Mouse (Mus musculus) adrenal gland, postnatal 36 days (tissue): ENCODE data around the gene Ccm2l. TPM values are rescaled to one million over a fixed set of nuclear protein-coding genes. Genes with fewer than 3 reads are reported as not detected.
A peak's percentile ranks its signal among the peaks of the same experiment; 100 is the strongest.

ENCODE experiments used
- DNase-seq, 2 experiments: peaks; one replicate each; pipeline ENCODE4 v3.0.0; 2021; ENCODE audit warnings: mixed read lengths in 1 of 2
- long read RNA-seq, 2 experiments: library from polyadenylated mRNA; stranded (forward); transcript quantifications; one replicate each; pipeline ENCODE4 v2.0.0; 2021; ENCODE audit warnings: borderline sequencing depth in 2 of 2
- total RNA-seq, 2 experiments: library from RNA; stranded (reverse); gene quantifications; 2 replicates each; pipeline ENCODE4 v1.2.3; 2021

Gene Ccm2l
- 10 to 100 TPM; 10.2 to 11.0 TPM for total RNA-seq
- long read RNA-seq, experiment 1, partial matches to known transcripts = 2 of 19 reads
- long read RNA-seq, experiment 1, other reads (novel, unspliced or antisense) = 16 of 19 reads
- long read RNA-seq, experiment 2, partial matches to known transcripts = 1 of 10 reads
- long read RNA-seq, experiment 2, other reads (novel, unspliced or antisense) = 9 of 10 reads

- peak; percentile 41 to 73 for DNase-seq
Measured at GRCm38 (mm10) chr2:153065747-153066508, at the start of gene Ccm2l. TSS of gene Ccm2l (plus strand) at chr2:153065955.

DNA sequence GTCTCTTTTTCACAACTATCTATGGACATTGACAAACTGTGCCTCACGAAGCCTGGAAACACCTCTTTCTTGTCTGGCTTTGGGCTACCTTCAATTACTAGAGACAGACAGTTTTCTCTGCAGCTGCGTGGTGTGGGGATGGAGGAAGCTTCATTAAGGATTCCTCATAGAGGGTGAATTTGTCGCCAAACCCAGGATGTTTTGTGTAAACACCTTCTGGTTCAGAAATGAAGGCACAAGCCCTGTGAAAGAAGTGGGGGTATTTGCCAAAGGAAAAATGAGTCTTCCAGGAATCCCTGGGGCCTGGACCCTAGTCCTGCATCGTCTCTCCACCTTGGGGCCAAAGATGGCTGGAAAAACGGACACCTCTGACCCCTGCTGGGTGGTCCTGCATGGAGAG, 49.0 kb upstream of the Ccm2l start:
- DNase-seq = no peak

DNA sequence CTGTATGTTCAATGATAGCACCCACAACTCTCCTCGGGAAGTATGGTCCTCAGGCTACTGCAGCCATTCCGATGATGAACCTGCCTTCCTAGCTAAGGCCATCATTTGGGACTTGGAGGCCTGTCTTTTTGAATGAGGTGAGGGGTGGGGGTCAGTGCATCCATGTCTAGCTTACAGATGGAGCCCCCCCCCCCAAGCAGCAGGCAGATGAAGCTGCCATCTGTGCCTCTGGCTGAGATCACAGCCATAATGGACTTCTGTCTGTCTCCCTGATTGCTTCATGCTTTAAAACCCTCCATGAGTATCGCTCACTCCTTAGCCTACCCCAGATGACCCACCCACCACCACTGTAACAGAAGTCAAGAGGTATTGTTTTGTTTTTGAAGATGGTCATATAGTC, 46.4 kb upstream of the Ccm2l start:
- no peak for DNase-seq

DNA sequence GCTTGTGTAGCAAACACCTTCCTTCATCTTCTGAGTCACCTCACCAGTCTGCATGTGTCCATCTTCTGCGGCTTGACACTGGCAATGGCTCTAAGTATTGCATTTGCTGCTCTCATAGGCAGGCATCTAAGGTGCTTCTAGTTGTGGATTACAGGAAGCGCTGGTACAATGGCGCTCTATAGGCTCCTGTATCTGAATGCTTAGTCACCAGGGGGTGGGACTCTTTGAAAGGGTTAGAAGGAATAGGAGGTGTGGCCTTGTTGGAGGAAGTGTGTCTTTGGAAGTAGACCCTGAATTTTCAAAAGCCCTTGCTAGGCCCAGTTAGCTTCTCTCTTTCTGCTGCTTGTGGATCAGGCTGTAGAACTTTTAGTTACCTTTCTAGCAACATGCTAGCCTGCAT, 44.6 kb upstream of the Ccm2l start:
- DNase-seq = no peak

GRCm38 (mm10) chr2:153022855-153023254, 42.9 kb upstream of the Ccm2l start:
- DNase-seq = no peak

GRCm38 (mm10) chr2:153026052-153026451, 39.7 kb upstream of the Ccm2l start:
- no peak for DNase-seq

DNA sequence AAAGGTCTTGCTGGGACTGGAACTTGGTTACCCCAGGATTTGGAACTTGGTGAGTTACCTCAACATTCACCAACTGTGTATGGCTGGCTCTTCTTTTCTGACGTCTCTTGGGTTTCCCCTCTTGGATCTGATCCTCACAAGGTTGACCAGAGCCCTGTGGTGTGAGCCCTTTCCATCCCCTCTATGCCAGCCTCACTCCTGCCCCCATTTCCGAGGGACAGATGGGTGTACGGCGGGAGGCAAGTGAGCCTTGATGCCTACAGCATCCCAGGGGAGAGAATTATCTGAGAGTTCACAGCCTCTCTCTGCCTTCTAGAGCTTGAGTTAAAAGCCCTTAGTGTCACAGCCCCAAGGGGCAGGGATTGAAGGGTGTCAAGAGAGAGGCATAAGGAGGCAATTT, 38.3 kb upstream of the Ccm2l start:
- DNase-seq = no peak

DNA sequence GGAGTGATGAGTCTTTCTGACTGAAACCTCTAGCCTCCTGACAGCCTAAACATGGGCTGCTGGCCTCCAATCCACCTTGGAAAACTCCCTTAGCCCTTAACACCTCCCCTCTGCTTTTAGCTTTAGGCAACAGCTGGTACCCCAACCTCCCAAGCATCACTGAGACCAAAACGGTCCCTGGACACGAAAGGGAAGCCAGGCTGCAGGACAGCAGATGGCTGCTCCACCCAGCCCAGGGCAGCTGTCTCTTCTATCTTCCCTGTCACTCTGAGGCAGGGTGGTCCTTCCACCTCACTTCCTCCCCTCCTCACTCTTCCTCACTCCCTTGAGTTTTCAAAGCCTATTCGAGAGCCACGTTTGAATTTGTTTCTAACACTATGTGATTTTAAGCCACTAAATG, 35.3 kb upstream of the Ccm2l start:
- no peak for DNase-seq

DNA sequence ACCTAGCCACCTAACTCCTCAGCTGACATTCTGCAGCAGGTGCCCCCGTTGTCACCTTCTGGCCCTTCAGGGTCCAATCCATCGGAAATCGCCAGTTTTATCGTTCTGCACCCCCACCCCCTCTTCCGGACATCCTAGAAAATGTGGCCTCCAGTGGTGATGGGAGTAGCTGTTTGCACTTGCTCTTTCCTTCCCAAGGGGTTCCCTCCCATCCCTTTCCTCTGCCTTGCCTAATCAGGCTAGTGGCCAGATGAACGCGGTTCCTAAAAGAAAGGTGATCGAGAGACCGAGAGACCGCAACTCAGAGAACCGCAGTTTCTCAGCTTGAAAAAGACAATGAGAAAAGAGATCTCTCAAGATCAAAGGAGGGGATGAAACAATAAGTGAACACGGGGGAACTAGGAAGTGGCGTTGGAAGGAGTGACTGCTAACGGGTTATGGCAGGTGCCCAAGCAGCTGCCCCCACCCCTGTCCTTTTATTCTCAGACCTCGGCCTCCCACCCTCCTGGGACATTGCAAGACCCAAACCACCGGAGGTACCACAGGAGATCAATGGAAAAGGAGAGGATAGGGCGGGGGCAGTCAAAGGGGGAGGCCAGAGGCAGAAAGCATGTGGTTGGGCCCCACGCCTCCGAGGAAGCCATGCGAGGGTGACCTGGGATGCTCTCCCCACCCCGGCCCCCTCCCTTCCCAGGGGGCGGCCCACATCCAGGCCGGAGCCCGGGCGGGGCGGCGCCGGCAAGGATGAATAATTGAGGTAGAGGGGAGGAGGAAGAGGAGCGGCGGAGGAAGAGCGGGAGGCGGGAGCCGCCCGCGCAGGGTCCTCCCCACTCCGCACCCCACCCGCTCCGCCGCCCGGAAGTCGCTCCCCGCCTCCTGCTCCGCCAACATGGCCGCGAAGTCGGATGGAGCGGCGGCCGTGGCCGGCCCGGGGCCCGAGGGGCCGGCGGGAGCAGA, 34.4 kb upstream of the Ccm2l start, which contains the start of gene Xkr7:
Gene Xkr7 (plus strand): TSS at position 727 of the 957 bp plus-strand sequence.
- peak; percentile 9 to 10 for DNase-seq

GRCm38 (mm10) chr2:153032083-153032842, 33.5 kb upstream of the Ccm2l start:
- peak; percentile 83 to 85 for DNase-seq

DNA sequence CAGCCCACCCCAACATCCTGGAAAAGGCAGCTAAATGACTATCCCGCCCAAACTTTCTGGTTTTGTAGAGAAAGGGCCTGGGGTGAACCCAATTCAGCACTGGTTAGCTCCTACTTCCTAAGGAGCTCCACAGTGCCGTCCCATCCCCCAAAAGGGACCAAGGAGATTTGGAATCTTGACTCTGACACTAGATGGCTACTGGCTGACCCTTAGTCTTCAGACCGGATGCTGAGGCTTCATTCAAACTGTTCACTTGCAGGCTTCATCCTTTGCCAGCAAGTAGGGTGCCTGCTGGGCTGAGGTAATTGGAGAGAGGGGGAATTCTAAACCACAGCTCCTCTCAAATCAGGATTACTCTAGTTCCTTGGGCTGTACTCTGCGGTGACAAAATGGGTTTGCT, 32.8 kb upstream of the Ccm2l start:
- no peak for DNase-seq

- no peak for DNase-seq
Measured at GRCm38 (mm10) chr2:153033545-153034230, 32.1 kb upstream of the Ccm2l start.

- no peak for DNase-seq
Measured at GRCm38 (mm10) chr2:153036690-153037089, 29.1 kb upstream of the Ccm2l start.

DNA sequence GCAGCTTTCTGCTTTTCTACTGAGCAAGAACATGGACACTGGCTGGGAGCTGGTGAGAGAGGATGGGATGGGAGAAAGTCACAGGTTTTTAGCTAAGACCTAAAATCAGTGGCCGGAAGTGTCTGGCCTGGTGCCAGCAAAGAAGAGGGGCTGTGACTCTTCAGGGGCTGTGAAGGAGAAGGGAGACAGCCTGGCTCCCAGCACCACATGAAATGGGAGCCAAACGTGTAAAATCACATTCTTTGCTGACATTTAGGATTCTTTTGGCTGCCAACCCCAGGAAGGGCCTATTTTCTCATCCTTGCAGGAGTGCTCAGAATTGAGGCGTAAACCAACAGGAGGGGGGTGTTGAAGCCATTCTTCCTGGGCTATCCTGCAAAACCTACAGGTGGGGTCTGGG, 21.9 kb upstream of the Ccm2l start:
- DNase-seq = no peak

DNA sequence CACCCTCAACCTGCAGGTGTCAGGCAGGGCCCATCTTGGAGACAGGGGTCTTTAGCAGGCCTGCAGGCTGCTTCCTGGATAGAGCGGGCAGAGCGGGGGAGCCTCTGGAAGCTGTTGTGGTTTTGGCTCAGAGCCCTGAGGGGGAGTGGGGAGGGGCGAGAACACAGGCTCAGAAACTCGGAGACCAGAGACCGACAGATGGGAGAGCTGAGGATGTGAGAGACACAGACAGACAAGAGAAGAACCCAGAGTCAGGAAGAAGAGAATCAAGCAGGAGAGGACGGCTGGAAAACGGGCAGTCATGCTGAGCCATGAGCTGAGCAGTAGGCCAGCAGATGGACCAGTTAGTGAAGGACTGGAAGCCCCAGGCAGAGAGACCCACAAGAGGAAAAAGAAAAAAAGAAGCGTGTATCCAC, 19.9 kb upstream of the Ccm2l start:
- DNase-seq = no peak

DNA sequence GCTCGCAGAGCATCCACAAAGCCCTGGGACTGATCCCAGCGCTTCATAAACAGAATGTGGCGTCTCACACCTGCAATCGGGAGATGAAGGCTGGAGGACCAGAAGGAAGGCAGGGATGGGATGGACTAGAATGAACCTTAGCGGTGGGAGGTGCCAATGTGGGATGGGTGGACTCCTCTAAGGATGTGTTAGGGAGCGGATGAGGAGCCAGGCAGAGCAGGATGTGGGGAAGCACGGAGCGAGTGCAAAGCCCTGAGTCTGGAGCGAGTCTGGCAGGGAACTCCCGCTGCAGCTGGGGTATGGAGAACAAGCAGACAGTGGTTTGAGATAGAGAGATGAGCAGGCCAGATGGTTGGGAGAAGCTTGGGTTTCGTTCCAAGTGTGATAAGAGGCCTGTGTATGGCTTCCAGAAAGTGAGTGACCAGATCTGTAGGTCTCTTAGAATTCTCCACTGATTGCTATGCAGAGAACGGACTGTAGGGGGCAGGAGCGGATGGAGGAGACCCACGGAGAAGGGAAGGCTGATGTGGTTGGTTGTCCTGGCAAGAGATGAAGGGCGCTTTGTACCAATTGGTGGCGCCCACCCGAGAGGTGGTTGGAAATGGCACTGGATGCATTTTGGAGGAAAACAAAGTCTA, 17.8 kb upstream of the Ccm2l start:
- peak; percentile 58 to 68 for DNase-seq

- no peak for DNase-seq
Measured at GRCm38 (mm10) chr2:153049288-153049996, 16.3 kb upstream of the Ccm2l start.

- DNase-seq = no peak
Measured at GRCm38 (mm10) chr2:153049997-153050358, 15.8 kb upstream of the Ccm2l start.

- no peak for DNase-seq
Measured at GRCm38 (mm10) chr2:153051095-153051494, 14.7 kb upstream of the Ccm2l start.

DNA sequence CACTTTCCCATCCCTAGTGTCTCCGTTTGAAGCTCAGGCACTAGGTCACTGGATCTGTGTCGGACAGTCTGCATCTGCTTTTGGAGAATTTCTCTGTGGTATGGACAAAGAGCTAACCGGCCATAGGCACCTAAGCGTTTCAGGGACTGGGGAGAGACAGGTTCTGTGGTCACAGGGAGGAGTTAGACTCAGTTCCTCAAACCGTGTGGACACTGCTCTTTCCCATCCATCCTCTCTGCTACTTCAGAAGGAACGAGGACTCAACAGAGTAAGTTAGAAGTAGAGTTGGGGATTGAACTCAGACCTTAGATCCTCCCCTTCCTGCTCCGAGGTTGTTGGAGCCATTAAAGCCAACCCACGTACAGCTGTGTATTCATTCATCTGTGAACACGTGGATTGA, 14.2 kb upstream of the Ccm2l start:
- no peak for DNase-seq
